11 mouse cellular contexts compared by ENCODE assay signal in the genomic region with DNA sequence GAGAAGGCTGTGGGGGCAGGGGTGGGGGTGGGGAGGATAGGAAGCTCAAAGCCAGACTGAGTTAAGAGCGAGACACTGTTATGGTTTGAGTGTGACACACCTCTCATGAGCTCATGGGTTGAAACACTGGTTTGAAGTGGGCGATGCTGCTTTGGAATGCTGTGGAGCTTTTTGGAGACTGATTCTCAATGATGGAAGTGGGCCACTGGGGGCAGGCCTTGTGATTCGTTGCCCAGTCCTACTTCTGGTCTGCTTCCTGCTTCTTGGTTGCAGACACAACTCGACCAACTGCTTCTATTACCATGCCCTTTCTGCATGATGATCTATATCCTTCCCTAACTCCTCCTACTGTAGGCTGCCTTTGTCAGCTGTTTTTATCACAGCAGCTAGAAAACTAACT.
A peak's percentile ranks its signal among the peaks of the same experiment; 100 is the strongest.
DNase-seq lines count a peak whose midpoint lies in the region; ATAC-seq and TF ChIP-seq lines count a peak whose summit lies in the region.
"Had no signal": no experiment of that assay in that cellular context is flagged by ENCODE, and none has a peak within 500 bp of the region (broad histone marks: within the 10 kb centered on the region; RNA-seq: fewer than 3 reads in every experiment).

No protein-coding gene starts in this region.

- no peak overlapping the region for H3K4me2 ChIP-seq in forebrain, embryonic 13.5 days
- H3K4me2 ChIP-seq: limb, embryonic 12.5 days had no signal

- 85% methylated on average over 4 of the region's 4 CpGs for WGBS in forebrain, embryonic 10.5 days
- 94% methylated on average over 4 of the region's 4 CpGs for WGBS in forebrain, embryonic 13.5 days
- WGBS in lung, adult 2 months: 27% methylated on average over 4 of the region's 4 CpGs
- 28% methylated on average over 4 of the region's 4 CpGs for WGBS in small intestine, adult 2 months

- H3K9ac ChIP-seq in forebrain, embryonic 13.5 days: no peak overlapping the region
- H3K9ac ChIP-seq: limb, embryonic 12.5 days had no signal

- DNase-seq in forebrain, embryonic 10.5 days (ENCODE audit: extremely low spot score, low spot score): no peak
- DNase-seq in lung, postnatal 10 days: peak; percentile 61
- DNase-seq in lung, adult 2 months: no peak
- DNase-seq in heart, postnatal 10 days: peak; percentile 57 to 70
- no peak for DNase-seq in thymus, postnatal 0 days (ENCODE audit: low spot score)
- DNase-seq in right cerebral cortex, postnatal 4 days: no peak

- intact Hi-C loops in heart, postnatal 10 days (cut with DNase I): no loop called here

- H3K4me3 ChIP-seq in forebrain, embryonic 10.5 days: no peak overlapping the region
- no peak overlapping the region for H3K4me3 ChIP-seq in forebrain, embryonic 13.5 days
- H3K4me3 ChIP-seq in lung, adult 2 months (replicated peaks; ENCODE audit: extremely low read depth, low read depth, low read length): no peak overlapping the region
- H3K4me3 ChIP-seq in small intestine, adult 2 months (ENCODE audit: low read depth, low read length): no peak overlapping the region
- H3K4me3 ChIP-seq: limb, embryonic 12.5 days had no signal

- H3K36me3 ChIP-seq in forebrain, embryonic 10.5 days (replicated peaks): no peaks in the 10 kb centered on the region
- no peaks in the 10 kb centered on the region for H3K36me3 ChIP-seq in forebrain, embryonic 13.5 days (ENCODE audit: poor library complexity, severe bottlenecking)
- no peaks in the 10 kb centered on the region; the same call in 1 of the 2 replicates for H3K36me3 ChIP-seq in small intestine, adult 2 months (ENCODE audit: control insufficient read depth, insufficient read depth, low read length)
- H3K36me3 ChIP-seq: limb, embryonic 12.5 days had no signal

- H3K27ac ChIP-seq in forebrain, embryonic 10.5 days: 0 out of 2 replicates have a peak overlapping the region, but pooled peaks have one; percentile 51
- no peak overlapping the region for H3K27ac ChIP-seq in forebrain, embryonic 13.5 days
- H3K27ac ChIP-seq in small intestine, adult 2 months (ENCODE audit: insufficient read depth, low read depth, low read length): 0 out of 2 replicates have a peak overlapping the region, but pooled peaks have one; percentile 32
- H3K27ac ChIP-seq: limb, embryonic 12.5 days had no signal

- no peaks in the 10 kb centered on the region for H3K9me3 ChIP-seq in forebrain, embryonic 10.5 days
- H3K9me3 ChIP-seq in forebrain, embryonic 13.5 days (replicated peaks): no peaks in the 10 kb centered on the region
- H3K9me3 ChIP-seq: G1E; limb, embryonic 12.5 days had no signal

- no peak for TF ChIP-seq CTCF in lung, adult 2 months (IDR thresholded peaks at IDR 0.05; ENCODE audit: insufficient read depth, low read length)
- TF ChIP-seq CTCF in small intestine, adult 2 months (IDR thresholded peaks at IDR 0.05; ENCODE audit: extremely low read depth, insufficient read length, insufficient replicate concordance, low read depth, low read length): no peak

- TF ChIP-seq POLR2A in lung, adult 2 months (IDR thresholded peaks at IDR 0.05; ENCODE audit: borderline replicate concordance, extremely low read depth, low read depth, low read length): no peak
- no peak for TF ChIP-seq POLR2A in small intestine, adult 2 months (IDR thresholded peaks at IDR 0.05; ENCODE audit: low read depth, low read length)

- H3K27me3 ChIP-seq in forebrain, embryonic 10.5 days (ENCODE audit: poor library complexity, severe bottlenecking): no peaks in the 10 kb centered on the region
- no peaks in the 10 kb centered on the region for H3K27me3 ChIP-seq in forebrain, embryonic 13.5 days
- no peaks in the 10 kb centered on the region for H3K27me3 ChIP-seq in small intestine, adult 2 months (ENCODE audit: control insufficient read depth, insufficient read depth, low read length)
- H3K27me3 ChIP-seq: limb, embryonic 12.5 days had no signal

- H3K4me1 ChIP-seq in forebrain, embryonic 10.5 days: peaks cover 37% of the 10 kb centered on the region
- H3K4me1 ChIP-seq in forebrain, embryonic 13.5 days: peaks cover 33% of the 10 kb centered on the region
- peaks cover 4% of the 10 kb centered on the region for H3K4me1 ChIP-seq in lung, adult 2 months (ENCODE audit: control insufficient read depth, insufficient read depth, low read length)
- peaks cover 12% of the 10 kb centered on the region; the same call in 1 of the 2 replicates for H3K4me1 ChIP-seq in small intestine, adult 2 months (ENCODE audit: control insufficient read depth, insufficient read depth, insufficient read length, low read length)

- ATAC-seq in forebrain, embryonic 13.5 days: no peak
- ATAC-seq: forebrain, embryonic 14.5 days had no signal

Comparison
In these comparisons a context has a peak if more than half of its experiments do, and no peak if none do; other contexts are left out.
1. DNase-seq: peak in lung, postnatal 10 days (single experiment) and heart, postnatal 10 days (2 of 2); none in forebrain, embryonic 10.5 days (single experiment), lung, adult 2 months (single experiment), thymus, postnatal 0 days (single experiment) and right cerebral cortex, postnatal 4 days (single experiment).